ENCODE assay signal across 10 mouse cellular contexts in genomic region chr11:5522798-5523415, GRCm38 (mm10). TPM values are rescaled to one million over a fixed set of nuclear protein-coding genes. Genes with fewer than 3 reads are reported as not detected.
DNase-seq lines count a peak whose midpoint lies in the region; ATAC-seq and TF ChIP-seq lines count a peak whose summit lies in the region.
"Had no signal": no experiment of that assay in that cellular context is flagged by ENCODE, and none has a peak within 500 bp of the region (broad histone marks: within the 10 kb centered on the region; RNA-seq: fewer than 3 reads in every experiment).

No protein-coding gene starts in this region.

- no peak for TF ChIP-seq CTCF in heart, adult 2 months (IDR thresholded peaks at IDR 0.05)
- no peak for TF ChIP-seq CTCF in G1E (IDR thresholded peaks at IDR 0.05; ENCODE audit: low read depth, low read length)
- TF ChIP-seq CTCF in liver, postnatal 0 days (IDR thresholded peaks at IDR 0.05; ENCODE audit: low read depth), result no peak

- peak overlapping the region; percentile 99 for H3K9ac ChIP-seq in heart, embryonic 14.5 days (ENCODE audit: low read length)
- no peak overlapping the region for H3K9ac ChIP-seq in heart, adult 2 months (ENCODE audit: low read depth, low read length)
- no peak overlapping the region for H3K9ac ChIP-seq in hindbrain, embryonic 15.5 days
- peak overlapping the region; percentile 53 for H3K9ac ChIP-seq in liver, postnatal 0 days (replicated peaks)

- no peaks in the 10 kb centered on the region for H3K27me3 ChIP-seq in heart, embryonic 14.5 days (ENCODE audit: control insufficient read depth, insufficient read depth, low read length)
- H3K27me3 ChIP-seq in heart, adult 2 months (ENCODE audit: control insufficient read depth, insufficient read depth, low read length), result no peaks in the 10 kb centered on the region
- no peaks in the 10 kb centered on the region for H3K27me3 ChIP-seq in G1E (ENCODE audit: insufficient read depth, low read length)
- H3K27me3 ChIP-seq in hindbrain, embryonic 15.5 days, result no peaks in the 10 kb centered on the region
- H3K27me3 ChIP-seq in liver, postnatal 0 days (ENCODE audit: insufficient read depth, low read length), result no peaks in the 10 kb centered on the region

- peaks cover 58% of the 10 kb centered on the region for H3K36me3 ChIP-seq in heart, embryonic 14.5 days (ENCODE audit: control insufficient read depth, insufficient read depth, low read length)
- peaks cover 23% of the 10 kb centered on the region for H3K36me3 ChIP-seq in heart, adult 2 months (ENCODE audit: control insufficient read depth, insufficient read depth, low read length)
- H3K36me3 ChIP-seq in G1E (replicated peaks), result peaks cover 60% of the 10 kb centered on the region
- H3K36me3 ChIP-seq in hindbrain, embryonic 15.5 days, result peaks cover 45% of the 10 kb centered on the region
- H3K36me3 ChIP-seq in liver, postnatal 0 days (replicated peaks; ENCODE audit: insufficient read depth, low read length), result peaks cover 48% of the 10 kb centered on the region

- TF ChIP-seq POLR2A in heart, adult 2 months (IDR thresholded peaks at IDR 0.05; ENCODE audit: insufficient read depth, low read depth, low read length), result no peak

- WGBS in heart, embryonic 14.5 days, result 89% methylated on average over 11 of the region's 11 CpGs
- 77% methylated on average over 11 of the region's 11 CpGs for WGBS in heart, adult 2 months
- WGBS in hindbrain, embryonic 15.5 days, result 89% methylated on average over 11 of the region's 11 CpGs
- WGBS in liver, postnatal 0 days (ENCODE audit: insufficient replicate concordance), result 87% methylated on average over 11 of the region's 11 CpGs

- intact Hi-C loops in heart, adult 2 months (cut with DNase I), result loop anchor here (1.0 to 5.0 kb wide), 2 partner anchors 38 to 184 kb away; no protein-coding TSS in a partner anchor

- no peaks in the 10 kb centered on the region for H3K9me3 ChIP-seq in heart, embryonic 14.5 days (ENCODE audit: control insufficient read depth, low read length)
- no peaks in the 10 kb centered on the region for H3K9me3 ChIP-seq in G1E (replicated peaks)
- no peaks in the 10 kb centered on the region for H3K9me3 ChIP-seq in hindbrain, embryonic 15.5 days
- H3K9me3 ChIP-seq in liver, postnatal 0 days (ENCODE audit: low read length), result no peaks in the 10 kb centered on the region

- 0 out of 4 replicates have a peak overlapping the region, but pooled peaks of 1 of the 2 experiments have one; percentile 98 for H3K4me3 ChIP-seq in heart, embryonic 14.5 days (ENCODE audit: control insufficient read depth in 1 of 2, insufficient read depth in 1 of 2, low read depth in 1 of 2, low read length in 2 of 2)
- no peak overlapping the region; the same call in 1 of the 2 replicates for H3K4me3 ChIP-seq in heart, adult 2 months
- peak overlapping the region; percentile 31; the same call in 1 of the 2 replicates for H3K4me3 ChIP-seq in G1E (ENCODE audit: low read depth, low read length)
- H3K4me3 ChIP-seq in hindbrain, embryonic 15.5 days, result no peak overlapping the region
- H3K4me3 ChIP-seq in liver, postnatal 0 days (ENCODE audit: low read depth, low read length), result peak overlapping the region; percentile 98

- no peak for ATAC-seq in heart, embryonic 14.5 days (ENCODE audit: insufficient number of reproducible peaks, insufficient read depth, low FRiP score, low read depth)
- ATAC-seq in G1E (ENCODE audit: extremely low read depth, insufficient number of reproducible peaks, low FRiP score, poor library complexity, severe bottlenecking), result no peak
- no peak for ATAC-seq in hindbrain, embryonic 15.5 days (ENCODE audit: low FRiP score, low read depth)
- no peak for ATAC-seq in liver, postnatal 0 days

- no peak for DNase-seq in heart, adult 2 months
- DNase-seq in G1E (ENCODE audit: low spot score), result no peak
- no peak for DNase-seq in liver, postnatal 0 days
- DNase-seq in urinary bladder, postnatal 14 days (ENCODE audit: low spot score), result no peak
- DNase-seq in right cerebral cortex, adult 2 months (ENCODE audit: low spot score in 2 of 2), result no peak
- DNase-seq in adrenal gland, postnatal 4 days (ENCODE audit: low spot score in 2 of 2), result no peak

- TF ChIP-seq EP300 in heart, adult 2 months (IDR thresholded peaks at IDR 0.05; ENCODE audit: insufficient read depth, low read depth, low read length), result no peak
- TF ChIP-seq EP300 in liver, postnatal 0 days (IDR thresholded peaks at IDR 0.05; ENCODE audit: low read depth), result no peak

- no peak overlapping the region for H3K27ac ChIP-seq in heart, embryonic 14.5 days (replicated peaks in 1 of 2; ENCODE audit: control insufficient read depth in 1 of 2, insufficient read depth in 1 of 2, low read depth in 2 of 2, low read length in 2 of 2)
- H3K27ac ChIP-seq in heart, adult 2 months, result no peak overlapping the region
- no peak overlapping the region for H3K27ac ChIP-seq in hindbrain, embryonic 15.5 days (replicated peaks)
- H3K27ac ChIP-seq in liver, postnatal 0 days (ENCODE audit: low read depth), result no peak overlapping the region

- H3K4me2 ChIP-seq in heart, embryonic 14.5 days (ENCODE audit: low read length), result peak overlapping the region; percentile 87
- H3K4me2 ChIP-seq in hindbrain, embryonic 15.5 days, result peak overlapping the region; percentile 85
- peak overlapping the region; percentile 75 for H3K4me2 ChIP-seq in liver, postnatal 0 days (ENCODE audit: low read depth, low read length)

- H3K4me1 ChIP-seq in heart, embryonic 14.5 days (ENCODE audit: control insufficient read depth in 2 of 2, insufficient read depth in 2 of 2, low read length in 2 of 2), result peaks cover 3 to 24% of the 10 kb centered on the region in 2 experiments; a peak in 3 of 4 replicates
- H3K4me1 ChIP-seq in heart, adult 2 months (ENCODE audit: control insufficient read depth, insufficient read depth, low read length), result peaks cover 5% of the 10 kb centered on the region
- peaks cover 52% of the 10 kb centered on the region for H3K4me1 ChIP-seq in G1E (ENCODE audit: insufficient read depth, low read depth, low read length)
- peaks cover 31% of the 10 kb centered on the region for H3K4me1 ChIP-seq in hindbrain, embryonic 15.5 days (replicated peaks)
- H3K4me1 ChIP-seq in liver, postnatal 0 days (ENCODE audit: insufficient read depth), result peaks cover 26% of the 10 kb centered on the region

- no peaks in the 10 kb centered on the region for H3K79me2 ChIP-seq in heart, adult 2 months (replicated peaks; ENCODE audit: control insufficient read depth, insufficient read depth, low read length)

RNA-seq across cellular contexts. Expression of gene Xbp1, which starts 2.4 kb away (rescaled TPM):
- polyA plus RNA-seq in heart, embryonic 14.5 days (2014; fragmentation: Nextera tagmentation; extraction: Ambion mirVana), result 114 and 121 TPM in 2 replicates
- total RNA-seq in heart, adult 2 months (2021), result 10 to 100 TPM; 73.3 to 80.4 TPM
- 46.3 and 86.1 TPM in 2 replicates for polyA plus RNA-seq in heart, adult 2 months (2012; rRNA removed)
- total RNA-seq in G1E (2014; fragmentation: Nextera tagmentation) (164 and 185 TPM in 2 replicates), G1E (2017) (125 TPM in 2 replicates)
- 50.6 and 66.6 TPM in 2 replicates for polyA plus RNA-seq in G1E (2012)
- polyA plus RNA-seq in hindbrain, embryonic 15.5 days (2015; fragmentation: Nextera tagmentation; extraction: Ambion mirVana), result 150 and 157 TPM in 2 replicates
- 119 and 137 TPM in 2 replicates for polyA plus RNA-seq in liver, postnatal 0 days (2015; fragmentation: Nextera tagmentation; extraction: Ambion mirVana)
- 100 to 1,000 TPM; 129 to 137 TPM for total RNA-seq in adrenal gland, postnatal 4 days (2021)

RNA-seq across cellular contexts. Expression of gene Ccdc117, which starts 19.1 kb away (rescaled TPM):
- 12.5 and 12.6 TPM in 2 replicates for polyA plus RNA-seq in heart, embryonic 14.5 days (2014; fragmentation: Nextera tagmentation; extraction: Ambion mirVana)
- total RNA-seq in heart, adult 2 months (2021), result 10 to 100 TPM; 21.7 to 25.6 TPM
- polyA plus RNA-seq in heart, adult 2 months (2012; rRNA removed), result 6.0 and 13.6 TPM in 2 replicates
- 31.8 and 35.5 TPM in 2 replicates for total RNA-seq in G1E (2014; fragmentation: Nextera tagmentation)
- 57.1 and 58.5 TPM in 2 replicates for total RNA-seq in G1E (2017)
- 11.5 and 12.6 TPM in 2 replicates for polyA plus RNA-seq in G1E (2012)
- 10.7 and 11.6 TPM in 2 replicates for polyA plus RNA-seq in hindbrain, embryonic 15.5 days (2015; fragmentation: Nextera tagmentation; extraction: Ambion mirVana)
- polyA plus RNA-seq in liver, postnatal 0 days (2015; fragmentation: Nextera tagmentation; extraction: Ambion mirVana), result 5.5 and 6.0 TPM in 2 replicates
- total RNA-seq in adrenal gland, postnatal 4 days (2021), result 10 to 100 TPM; 24.2 to 25.0 TPM

RNA-seq across cellular contexts. Expression of gene Ankrd36, which starts 46.6 kb away (rescaled TPM):
- polyA plus RNA-seq in heart, embryonic 14.5 days (2014; fragmentation: Nextera tagmentation; extraction: Ambion mirVana), result not detected in 2 replicates
- not detected for total RNA-seq in heart, adult 2 months (2021)
- polyA plus RNA-seq in heart, adult 2 months (2012; rRNA removed), result 0.12 and 0.23 TPM in 2 replicates
- total RNA-seq in G1E (2014; fragmentation: Nextera tagmentation), result 1.5 and 6.1 TPM in 2 replicates
- 1.5 and 2.9 TPM in 2 replicates for total RNA-seq in G1E (2017)
- 0.39 and 0.40 TPM in 2 replicates for polyA plus RNA-seq in G1E (2012)
- not detected in 2 replicates for polyA plus RNA-seq in hindbrain, embryonic 15.5 days (2015; fragmentation: Nextera tagmentation; extraction: Ambion mirVana)
- 1.5 and 1.9 TPM in 2 replicates for polyA plus RNA-seq in liver, postnatal 0 days (2015; fragmentation: Nextera tagmentation; extraction: Ambion mirVana)
- not detected for total RNA-seq in adrenal gland, postnatal 4 days (2021)
- total RNA-seq: granulocyte monocyte progenitor cell, adult 5-6 weeks had no signal
- polyA plus RNA-seq: urinary bladder, adult 2 months had no signal

Comparison
In these comparisons a context has a peak if more than half of its experiments do, and no peak if none do; other contexts are left out.
1. H3K9ac ChIP-seq: peak in heart, embryonic 14.5 days (single experiment) and liver, postnatal 0 days (single experiment); none in heart, adult 2 months (single experiment) and hindbrain, embryonic 15.5 days (single experiment).
2. H3K4me3 ChIP-seq: peak in G1E (single experiment) and liver, postnatal 0 days (single experiment); none in heart, adult 2 months (single experiment) and hindbrain, embryonic 15.5 days (single experiment).
3. Peak in every context shown above with its lines, with median percentiles within 50 percentile points of each other: H3K4me2 ChIP-seq.